In the genomic region with DNA sequence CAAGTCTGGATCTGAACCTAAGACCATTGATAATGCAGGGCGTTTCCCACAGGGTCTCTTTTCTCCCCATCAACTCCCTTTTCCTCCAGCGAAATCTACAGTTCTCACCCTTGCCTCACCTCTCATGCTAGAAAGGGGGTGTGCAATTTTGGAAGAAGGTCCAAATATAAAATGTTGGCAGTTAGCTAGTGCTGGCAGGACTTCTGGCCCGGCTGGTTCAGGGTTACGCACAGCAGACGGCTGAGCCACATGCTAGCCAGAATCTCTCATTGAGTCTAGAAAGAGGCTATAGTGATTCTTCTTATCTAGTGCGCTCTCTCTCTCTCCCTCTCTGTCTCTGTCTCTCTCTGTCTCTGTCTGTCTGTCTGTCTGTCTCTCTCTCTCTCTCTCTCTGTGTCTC, we compare ENCODE assay signal across 33 mouse cellular contexts. TPM values are rescaled to one million over a fixed set of nuclear protein-coding genes. Genes with fewer than 3 reads are reported as not detected.
DNase-seq lines count a peak whose midpoint lies in the region; ATAC-seq lines count a peak whose summit lies in the region.
"Had no signal": no experiment of that assay in that cellular context is flagged by ENCODE, and none has a peak within 500 bp of the region (broad histone marks: within the 10 kb centered on the region; RNA-seq: fewer than 3 reads in every experiment).

No protein-coding gene starts in this region.

- no peak overlapping the region for H3K9ac ChIP-seq in midbrain, embryonic 13.5 days (replicated peaks)
- H3K9ac ChIP-seq: embryonic facial prominence, embryonic 12.5 days; forebrain, embryonic 15.5 days; heart, embryonic 13.5 days; hindbrain, embryonic 15.5 days; kidney, embryonic 15.5 days; limb, embryonic 15.5 days; liver, embryonic 15.5 days; lung, embryonic 15.5 days; neural tube, embryonic 13.5 days had no signal

- no peak overlapping the region for H3K4me2 ChIP-seq in midbrain, embryonic 13.5 days (replicated peaks)
- H3K4me2 ChIP-seq: embryonic facial prominence, embryonic 12.5 days; forebrain, embryonic 15.5 days; heart, embryonic 13.5 days; hindbrain, embryonic 15.5 days; kidney, embryonic 15.5 days; limb, embryonic 15.5 days; liver, embryonic 15.5 days; lung, embryonic 15.5 days; neural tube, embryonic 13.5 days had no signal

- H3K9me3 ChIP-seq in midbrain, embryonic 13.5 days: no peaks in the 10 kb centered on the region
- H3K9me3 ChIP-seq: embryonic facial prominence, embryonic 12.5 days; forebrain, embryonic 15.5 days; heart, embryonic 13.5 days; hindbrain, embryonic 15.5 days; kidney, embryonic 15.5 days; limb, embryonic 15.5 days; liver, embryonic 15.5 days; lung, embryonic 15.5 days; midbrain, embryonic 10.5 days; neural tube, embryonic 13.5 days had no signal

- WGBS in midbrain, embryonic 13.5 days: 87% methylated on average over 6 of the region's 6 CpGs

- no peak for DNase-seq in cerebellum, postnatal 4 days (ENCODE audit: low spot score in 2 of 2)
- peak; percentile 85 for DNase-seq in brain, adult 2 months (ENCODE audit: low read depth, low spot score)
- peak; percentile 64 for DNase-seq in cerebellum, adult 8-10 months
- peak; percentile 70 to 80 for DNase-seq in cerebellum, postnatal 25 days
- DNase-seq in adrenal gland, adult 8-10 months: no peak
- no peak for DNase-seq in T-cell, adult 2 months (ENCODE audit: low spot score)
- DNase-seq: adrenal gland, postnatal 25 days; gastrocnemius, adult 2 months; gastrocnemius, postnatal 36 days; heart, adult 18-20 months; heart, postnatal 10 days; kidney, adult 11 months; kidney, postnatal 25 days; right cerebral cortex, postnatal 4 days; thymus, adult 18-20 months; thymus, postnatal 36 days had no signal

- H3K4me3 ChIP-seq in midbrain, embryonic 13.5 days (replicated peaks): no peak overlapping the region
- H3K4me3 ChIP-seq: embryonic facial prominence, embryonic 12.5 days; forebrain, embryonic 15.5 days; gastrocnemius, adult 2 months; heart, embryonic 13.5 days; hindbrain, embryonic 15.5 days; kidney, embryonic 15.5 days; limb, embryonic 15.5 days; liver, embryonic 15.5 days; lung, embryonic 15.5 days; midbrain, embryonic 10.5 days; myocyte; neural tube, embryonic 13.5 days had no signal

- H3K27me3 ChIP-seq in midbrain, embryonic 13.5 days: no peaks in the 10 kb centered on the region
- H3K27me3 ChIP-seq: embryonic facial prominence, embryonic 12.5 days; forebrain, embryonic 15.5 days; heart, embryonic 13.5 days; hindbrain, embryonic 15.5 days; kidney, embryonic 15.5 days; limb, embryonic 15.5 days; liver, embryonic 15.5 days; lung, embryonic 15.5 days; neural tube, embryonic 13.5 days had no signal

- H3K36me3 ChIP-seq in midbrain, embryonic 13.5 days: no peaks in the 10 kb centered on the region
- H3K36me3 ChIP-seq: forebrain, embryonic 15.5 days; hindbrain, embryonic 15.5 days; liver, embryonic 15.5 days; midbrain, embryonic 10.5 days; neural tube, embryonic 13.5 days had no signal

- peaks cover 14% of the 10 kb centered on the region for H3K4me1 ChIP-seq in midbrain, embryonic 13.5 days (replicated peaks)
- H3K4me1 ChIP-seq: hindbrain, embryonic 15.5 days; liver, embryonic 15.5 days; lung, embryonic 15.5 days had no signal

- no peak overlapping the region for H3K27ac ChIP-seq in midbrain, embryonic 13.5 days
- H3K27ac ChIP-seq: embryonic facial prominence, embryonic 12.5 days; forebrain, embryonic 15.5 days; gastrocnemius, adult 2 months; hindbrain, embryonic 15.5 days; kidney, embryonic 15.5 days; liver, embryonic 15.5 days; lung, embryonic 15.5 days; midbrain, embryonic 10.5 days; neural tube, embryonic 13.5 days; stomach, postnatal 0 days had no signal

- ATAC-seq in cerebellum, adult (ENCODE audit: insufficient number of reproducible peaks, low FRiP score, low TSS enrichment): peak; percentile 47; the same call in 1 of the 2 replicates
- no peak for ATAC-seq in midbrain, embryonic 13.5 days
- ATAC-seq: forebrain, embryonic 15.5 days; inflammation-experienced regulatory T-cells, adult 6 months; midbrain, embryonic 16.5 days had no signal

RNA-seq across cellular contexts. Expression of gene Col27a1, which starts 45.3 kb away (rescaled TPM):
- 10 to 100 TPM in 3 of 4 experiments, 1 to 10 TPM in 1; 9.8 to 32.3 (median 22.5) TPM for total RNA-seq in adrenal gland, adult 8-10 months (2022)
- 1.3 and 2.1 TPM in 2 replicates for polyA plus RNA-seq in midbrain, embryonic 13.5 days (2015; fragmentation: Nextera tagmentation; extraction: Ambion mirVana)
- total RNA-seq: hematopoietic stem cell, adult 5-6 weeks had no signal

Comparison
In these comparisons a context has a peak if more than half of its experiments do, and no peak if none do; other contexts are left out.
1. DNase-seq: peak in brain, adult 2 months (single experiment), cerebellum, adult 8-10 months (single experiment) and cerebellum, postnatal 25 days (2 of 2); none in cerebellum, postnatal 4 days (0 of 2), adrenal gland, adult 8-10 months (single experiment) and T-cell, adult 2 months (single experiment).